Mouse (Mus musculus): ENCODE measurements around the gene Rps27rt.

- TF ChIP-seq POLR2A (IDR thresholded peaks at IDR 0.05; ENCODE audit: borderline replicate concordance, extremely low read depth, low read depth, low read length), result no peak
- no peak for TF ChIP-seq CTCF (IDR thresholded peaks at IDR 0.05; ENCODE audit: insufficient read depth, low read length)
Measured at GRCm38 (mm10) chr9:115005446-115005845, 22.9 kb upstream of the Rps27rt start.

Measured in lung, adult 2 months (tissue).